Mouse (Mus musculus): ENCODE results near the gene Mtus2.

Mtus2 gene

DNA sequence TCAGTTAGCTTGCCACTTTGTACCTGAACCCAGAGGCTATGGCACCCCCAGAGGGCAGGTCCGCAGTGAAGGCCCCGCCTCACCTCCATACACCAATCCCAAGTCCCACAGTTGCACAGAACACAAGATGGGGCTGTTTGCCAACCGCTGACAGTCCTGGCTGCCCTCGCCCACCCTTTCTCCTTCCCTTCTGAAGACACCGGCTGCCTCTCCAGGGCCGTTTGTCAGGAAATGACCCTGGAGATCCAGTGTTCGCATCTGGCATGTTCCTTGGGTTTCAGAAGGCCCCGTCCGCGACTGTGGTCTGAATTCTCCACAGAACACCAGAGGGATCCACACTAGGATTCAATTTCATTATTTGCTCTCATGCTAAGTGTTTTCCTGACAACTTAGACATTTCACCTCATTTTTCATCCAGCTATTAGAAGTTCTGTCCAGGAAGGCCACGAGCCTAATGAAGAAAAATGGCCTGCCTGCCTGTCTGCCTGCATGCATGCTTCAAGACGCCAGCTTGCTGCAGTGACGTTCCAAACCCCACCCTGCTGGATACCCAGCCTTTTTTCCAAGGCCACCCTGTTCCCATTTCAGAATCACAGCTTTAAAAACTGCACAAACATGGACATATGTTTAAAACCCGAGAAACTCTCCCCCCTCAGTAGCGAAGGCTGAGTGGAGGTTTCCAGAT lies 392.3 kb downstream of the Mtus2 start:
- DNase-seq (ENCODE audit: low read depth) = no peak

DNA sequence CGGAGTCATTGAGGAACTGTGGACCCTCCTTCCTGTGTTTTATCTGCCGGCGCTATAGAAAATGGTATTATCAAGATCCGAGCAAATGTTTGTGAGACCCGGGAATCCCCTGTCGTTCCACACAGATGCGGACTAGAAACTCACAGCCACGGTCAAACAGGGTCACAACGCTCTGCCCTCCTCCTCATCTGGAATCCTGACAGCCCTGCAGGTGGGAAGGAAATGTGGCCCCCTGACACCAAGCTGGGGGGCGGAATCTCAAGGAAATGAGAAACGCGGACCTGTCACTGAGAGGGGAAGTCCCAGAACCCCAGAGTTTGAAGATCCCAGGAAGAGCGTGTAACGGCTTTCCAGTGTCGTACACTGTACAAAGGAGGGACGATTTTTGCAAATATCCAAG lies 396.3 kb downstream of the Mtus2 start:
- DNase-seq (ENCODE audit: low read depth) = no peak

DNA sequence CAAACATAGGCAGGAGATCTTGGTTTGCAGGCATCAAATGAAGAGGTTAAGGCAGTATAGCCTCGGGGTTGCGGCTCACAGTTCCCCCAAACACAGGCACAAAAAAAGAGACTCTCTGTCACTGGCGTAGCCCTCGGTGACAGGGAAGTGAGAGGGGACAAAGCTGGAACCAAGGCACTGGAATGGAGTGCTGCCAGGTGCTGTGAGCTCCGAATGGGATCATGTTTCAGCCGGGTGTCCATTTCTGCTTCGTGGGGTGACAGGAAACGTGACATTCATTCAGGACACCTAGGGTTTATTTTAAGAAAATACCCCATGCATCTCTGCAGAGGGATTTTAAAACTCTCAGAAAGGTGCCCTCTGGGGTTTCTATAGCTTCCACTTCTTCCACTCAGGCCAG lies 397.4 kb downstream of the Mtus2 start:
- no peak for DNase-seq (ENCODE audit: low read depth)

DNA sequence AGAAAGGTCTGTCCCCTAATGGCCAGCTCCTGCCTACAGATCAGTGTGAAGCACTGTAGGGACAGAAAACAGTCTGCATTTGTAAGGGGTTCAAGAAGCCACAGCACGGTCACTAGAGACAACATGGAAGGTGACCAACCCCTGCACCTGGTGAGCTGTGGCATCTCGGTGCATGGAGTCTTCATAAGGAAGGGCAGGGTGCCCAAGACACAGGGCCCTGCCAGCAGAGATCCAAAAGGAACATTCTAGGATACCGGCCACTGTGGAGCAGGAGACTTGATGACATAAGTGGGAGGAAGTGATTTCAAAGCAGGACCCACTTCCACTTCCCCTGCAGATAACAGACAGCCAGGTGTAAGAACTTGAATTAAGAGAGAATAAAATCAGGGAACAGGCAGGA lies 398.7 kb downstream of the Mtus2 start:
- no peak for DNase-seq (ENCODE audit: low read depth)

DNA sequence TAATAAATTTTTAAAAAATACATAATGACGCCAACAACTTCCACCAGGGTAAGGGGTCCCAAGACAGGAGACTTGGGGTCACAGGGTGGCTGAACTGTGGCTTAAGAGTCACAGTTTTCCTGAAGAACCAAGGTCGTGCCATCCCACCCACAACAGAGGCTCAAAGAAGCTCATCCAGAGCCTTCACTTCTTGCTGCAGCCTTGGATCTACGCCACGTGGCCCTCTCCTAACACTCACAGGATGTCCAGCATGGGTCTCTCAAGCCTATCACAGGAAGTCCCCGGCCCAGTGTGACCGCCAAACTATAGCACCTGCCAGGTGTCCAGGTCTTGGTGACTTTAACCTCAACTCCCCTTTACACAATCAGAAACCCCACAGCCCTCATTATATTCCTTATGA lies 400.0 kb downstream of the Mtus2 start:
- no peak for DNase-seq (ENCODE audit: low read depth)

DNA sequence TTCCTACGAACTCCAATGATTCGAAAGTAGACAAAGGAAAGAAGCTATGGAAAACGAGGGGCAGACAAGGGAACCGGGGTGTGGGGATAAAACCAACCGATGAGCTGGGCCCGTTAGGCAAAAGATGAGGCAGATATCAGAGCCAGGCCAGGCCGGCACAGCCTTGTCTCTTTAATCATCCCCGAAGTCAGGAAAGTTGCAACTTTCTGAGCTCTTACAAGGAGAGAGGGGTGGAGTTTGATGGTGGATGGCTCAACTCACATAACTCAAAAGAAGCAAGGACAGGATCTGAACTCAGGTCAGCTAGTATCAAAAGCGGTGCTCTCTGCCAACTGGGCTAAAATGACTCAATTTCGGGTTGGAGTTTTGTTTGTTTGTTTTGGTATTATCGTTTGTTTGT lies 402.0 kb downstream of the Mtus2 start:
- no peak for DNase-seq (ENCODE audit: low read depth)

DNA sequence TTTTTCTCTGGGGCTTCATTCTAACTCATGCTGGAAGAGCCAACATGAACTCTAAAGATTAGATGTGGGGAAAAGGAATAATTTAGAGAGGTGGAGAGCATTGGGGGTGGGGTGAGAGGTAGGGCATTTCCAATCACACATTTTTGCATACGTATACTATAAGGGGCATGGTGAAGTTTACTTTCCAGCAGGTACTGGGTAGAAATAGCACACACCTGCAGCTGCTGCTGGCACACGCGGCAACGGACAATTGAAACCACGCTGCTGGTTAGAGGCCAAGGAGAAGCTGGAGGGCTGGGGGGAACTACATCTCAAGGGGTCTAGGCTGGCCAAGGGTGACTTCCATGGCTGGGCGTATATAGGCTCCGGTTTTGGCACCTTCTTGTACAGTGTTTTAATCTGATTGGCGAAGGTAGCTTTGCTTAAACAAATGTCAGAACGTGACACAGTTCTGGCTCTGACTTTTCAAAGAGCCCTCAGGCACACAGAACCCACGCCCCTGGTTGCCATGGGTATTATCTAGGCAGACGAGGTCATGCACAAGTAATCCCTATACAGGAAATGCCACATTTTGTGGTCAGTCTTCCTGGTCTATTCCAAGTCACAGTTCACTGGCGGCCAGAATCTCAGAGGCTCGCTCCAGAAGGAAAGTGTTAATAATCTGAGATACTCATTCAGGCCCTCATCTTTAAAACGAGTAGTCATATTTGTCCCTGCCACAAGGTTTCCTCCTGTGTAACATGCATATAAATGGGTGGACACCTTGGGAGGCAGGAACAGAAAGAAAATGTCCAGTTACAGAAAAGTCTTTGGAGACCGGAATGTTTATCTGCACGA lies 404.0 kb downstream of the Mtus2 start:
- no peak for DNase-seq (ENCODE audit: low read depth)

DNA sequence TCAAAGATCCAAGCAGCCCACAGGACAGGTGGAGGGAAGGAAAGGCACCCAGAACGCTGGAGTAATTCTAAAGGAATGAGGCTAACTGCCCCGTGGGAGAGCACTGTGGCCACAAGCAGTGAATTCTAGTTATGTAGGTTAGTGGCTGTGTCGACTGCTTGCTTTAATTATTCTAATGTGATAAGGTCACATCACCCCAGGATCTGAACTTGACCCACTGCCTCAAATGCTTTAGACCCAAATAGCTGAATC lies 404.6 kb downstream of the Mtus2 start:
- DNase-seq (ENCODE audit: low read depth) = no peak

DNA sequence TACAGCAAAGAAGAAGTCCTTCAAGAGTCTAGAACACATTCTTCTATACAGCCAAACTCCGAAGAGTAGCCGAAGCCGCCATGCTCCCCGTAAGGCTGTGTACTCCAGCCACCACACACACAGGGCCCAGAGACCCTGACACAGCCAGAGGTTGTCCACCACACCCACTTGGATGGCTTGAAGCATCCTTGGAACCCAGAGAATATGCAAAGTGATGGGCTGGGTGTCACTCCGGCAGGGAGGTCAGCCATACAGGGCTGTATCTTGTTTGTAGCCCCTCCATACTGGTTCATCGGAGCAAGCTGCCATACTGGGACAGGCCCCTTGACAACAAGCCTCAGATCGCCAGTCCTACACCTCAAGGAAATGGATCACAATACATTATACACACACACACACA lies 405.2 kb downstream of the Mtus2 start:
- no peak for DNase-seq (ENCODE audit: low read depth)

DNA sequence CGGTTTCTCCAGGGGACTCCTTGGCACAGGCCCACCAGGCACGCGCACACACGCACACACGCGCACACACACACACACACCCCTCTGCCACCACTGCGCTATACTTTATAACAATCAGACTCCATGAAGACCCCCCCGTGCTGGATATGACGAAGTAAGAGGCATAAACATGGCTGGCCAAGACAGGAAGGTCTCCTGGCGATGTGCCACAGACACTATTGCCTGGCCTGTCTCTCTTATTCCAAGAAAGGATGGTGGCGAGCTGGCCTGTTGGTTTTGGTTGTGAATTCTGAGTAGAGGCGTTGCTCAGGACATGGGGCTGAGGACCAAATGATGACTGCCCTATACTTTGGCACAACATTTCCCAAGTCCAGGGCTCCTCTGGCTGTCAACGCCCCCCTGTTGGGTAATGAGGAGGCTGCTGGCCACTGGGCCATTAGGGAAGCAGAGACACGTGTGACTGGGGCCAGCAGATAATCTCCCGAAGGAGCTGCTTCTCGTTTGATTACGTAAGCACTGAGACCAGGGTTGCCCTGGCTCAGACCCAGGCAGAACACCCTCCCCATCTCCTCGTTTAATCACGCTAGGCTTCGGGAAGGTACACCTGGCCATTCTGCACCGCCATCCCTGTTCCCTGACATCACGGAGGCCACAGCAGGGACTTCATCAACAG lies 406.5 kb downstream of the Mtus2 start:
- DNase-seq (ENCODE audit: low read depth) = no peak

All from induced T-regulatory cell, adult 2 months (primary cell).